Mouse (Mus musculus): ENCODE data around the gene Itgb2.

The Itgb2 gene

DNA sequence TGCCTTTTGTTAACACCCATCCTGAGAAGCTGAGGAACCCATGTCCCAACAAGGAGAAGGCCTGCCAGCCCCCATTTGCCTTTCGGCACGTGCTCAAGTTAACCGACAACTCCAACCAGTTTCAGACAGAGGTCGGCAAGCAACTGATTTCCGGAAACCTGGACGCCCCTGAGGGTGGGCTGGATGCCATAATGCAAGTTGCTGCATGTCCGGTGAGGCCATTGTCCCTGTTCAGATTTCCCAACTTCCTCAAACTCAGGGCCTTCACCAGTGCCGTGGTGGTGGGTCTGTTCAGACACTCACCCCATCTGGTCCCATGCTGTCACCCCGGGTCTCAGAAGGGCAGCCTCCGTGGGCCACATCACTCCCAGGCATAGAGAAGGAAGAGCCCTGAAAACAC is 18.5 kb downstream of the Itgb2 start:
- no peak for DNase-seq (ENCODE audit: low spot score in 2 of 2)

DNA sequence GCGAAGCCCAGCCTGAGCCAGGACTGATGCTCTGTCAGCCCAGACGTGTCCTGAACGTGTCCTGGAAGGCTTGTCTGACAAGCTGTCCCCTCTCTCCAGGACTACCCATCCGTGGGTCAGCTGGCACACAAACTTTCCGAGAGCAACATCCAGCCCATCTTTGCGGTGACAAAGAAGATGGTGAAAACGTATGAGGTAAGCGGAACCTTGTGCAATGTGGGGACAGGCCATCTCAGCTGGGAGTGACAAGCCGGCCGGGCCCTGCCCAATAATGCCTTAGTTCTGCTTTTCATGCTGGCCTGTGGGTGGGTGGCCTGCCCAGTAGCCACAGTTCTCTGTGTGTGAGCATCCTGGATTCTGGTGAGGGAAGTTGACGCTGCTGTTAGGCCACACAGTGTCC is 20.8 kb downstream of the Itgb2 start:
- DNase-seq (ENCODE audit: low spot score in 2 of 2): no peak

DNA sequence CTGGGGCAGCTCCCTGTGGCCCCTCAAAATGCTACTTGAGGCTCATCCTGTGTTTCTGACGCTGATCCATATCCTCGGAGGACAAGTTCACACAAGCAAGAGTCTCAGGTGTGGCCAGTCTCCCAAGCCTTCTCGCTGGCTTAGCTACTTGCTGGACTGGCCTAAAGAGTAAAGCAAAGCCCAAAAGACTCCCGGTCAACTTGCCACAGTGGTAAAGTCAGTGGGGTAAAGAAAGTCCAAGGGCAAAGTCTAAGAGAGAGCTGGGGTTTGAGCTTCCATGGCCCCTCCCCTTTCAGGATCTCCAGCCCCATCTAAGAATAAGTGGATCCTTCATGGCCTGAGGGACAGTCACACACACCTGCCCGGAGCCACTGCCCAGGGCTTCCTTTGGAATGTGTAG is 22.1 kb downstream of the Itgb2 start:
- no peak for DNase-seq (ENCODE audit: low spot score in 2 of 2)

DNA sequence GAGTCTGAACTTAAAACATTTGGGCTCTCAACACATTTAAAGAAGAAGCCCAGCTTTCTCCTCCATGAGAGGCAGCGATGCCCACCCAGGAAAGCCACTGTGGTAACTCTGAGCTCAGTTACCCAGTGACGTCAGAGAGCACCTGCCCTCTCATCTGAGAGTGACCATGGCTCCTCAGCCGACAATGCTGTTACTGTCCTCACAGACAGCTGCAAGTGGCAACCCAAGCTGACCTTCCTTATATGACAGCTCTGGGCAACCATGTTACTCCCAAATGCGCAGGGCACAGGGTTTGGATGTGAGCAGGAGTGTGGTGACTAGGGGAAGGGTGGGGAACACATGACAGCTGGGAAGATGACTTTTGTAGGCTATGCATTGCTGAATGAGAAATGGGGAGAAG is 23.2 kb downstream of the Itgb2 start:
- no peak for DNase-seq (ENCODE audit: low spot score in 2 of 2)

DNA sequence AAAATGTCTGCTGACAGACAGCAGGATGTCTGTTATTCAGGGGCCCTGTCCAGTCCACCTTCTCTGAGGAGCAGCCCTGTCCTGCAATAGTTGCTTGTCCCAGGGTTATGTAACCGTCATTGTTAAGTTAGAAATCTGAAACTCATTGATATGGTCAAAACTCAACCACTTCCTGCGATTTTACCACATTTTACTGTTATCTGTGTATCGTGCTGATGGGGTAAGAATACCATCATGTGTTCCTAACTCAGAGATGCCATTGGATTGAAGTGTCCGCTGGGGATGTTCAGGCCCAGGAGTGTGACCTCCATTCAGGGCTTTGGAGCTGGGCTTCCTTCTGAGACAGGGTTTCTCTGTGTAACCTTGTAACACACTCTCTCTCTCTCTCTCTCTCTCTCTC is 24.9 kb downstream of the Itgb2 start:
- no peak for DNase-seq (ENCODE audit: low spot score in 2 of 2)

DNA sequence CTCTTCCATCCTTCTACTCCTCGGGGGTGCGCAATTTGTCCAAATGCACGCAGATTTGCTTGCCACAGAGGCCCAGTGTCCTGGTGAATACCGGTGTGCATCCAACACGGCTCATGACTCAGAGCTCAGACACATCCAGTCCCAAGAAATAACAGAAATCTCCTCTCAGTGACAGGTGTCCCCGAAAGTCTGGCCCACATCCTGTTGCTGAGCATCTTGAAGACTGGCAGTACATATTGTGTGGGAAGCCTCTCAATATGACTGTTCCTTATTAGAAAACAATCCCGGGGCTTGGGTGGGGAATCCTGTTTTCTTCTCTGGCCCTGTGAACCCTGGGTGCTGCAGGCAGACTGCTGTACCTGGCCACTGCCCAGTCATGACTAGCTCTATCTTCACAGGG is 26.6 kb downstream of the Itgb2 start:
- no peak for DNase-seq (ENCODE audit: low spot score in 2 of 2)

DNA sequence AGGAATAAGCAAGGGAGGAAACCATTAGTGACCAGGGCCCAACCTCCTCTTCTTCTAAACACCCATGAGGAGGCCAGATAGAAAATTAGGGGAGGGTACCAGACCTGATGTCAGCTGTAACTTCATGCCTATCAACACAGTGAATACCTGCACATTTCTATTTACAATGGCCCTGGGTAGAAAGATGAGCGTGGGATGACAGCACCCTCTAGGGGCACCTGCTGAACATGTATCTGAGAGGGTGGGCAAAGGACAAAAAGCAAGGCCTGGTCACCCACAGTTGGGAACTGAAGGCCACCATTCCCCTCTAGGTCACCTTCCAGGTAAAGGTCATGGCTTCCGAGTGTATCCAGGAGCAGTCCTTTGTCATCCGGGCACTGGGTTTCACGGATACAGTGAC is 27.6 kb downstream of the Itgb2 start:
- no peak for DNase-seq (ENCODE audit: low spot score in 2 of 2)

DNA sequence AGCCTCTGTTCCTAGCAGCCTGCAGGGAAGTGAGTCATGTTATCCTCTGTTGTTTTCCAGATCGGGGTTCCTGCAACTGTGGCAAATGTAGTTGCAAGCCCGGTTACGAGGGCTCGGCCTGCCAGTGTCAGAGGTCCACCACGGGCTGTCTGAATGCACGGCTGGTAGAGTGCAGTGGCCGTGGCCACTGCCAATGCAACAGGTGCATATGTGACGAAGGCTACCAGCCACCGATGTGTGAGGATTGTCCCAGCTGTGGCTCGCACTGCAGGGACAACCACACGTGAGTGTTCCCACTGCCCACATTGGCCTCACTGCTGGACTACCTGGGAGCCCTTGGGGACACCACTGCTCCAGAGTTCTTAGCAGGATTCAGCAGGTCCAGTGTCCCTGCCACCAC is 30.0 kb downstream of the Itgb2 start:
- no peak for DNase-seq (ENCODE audit: low spot score in 2 of 2)

DNA sequence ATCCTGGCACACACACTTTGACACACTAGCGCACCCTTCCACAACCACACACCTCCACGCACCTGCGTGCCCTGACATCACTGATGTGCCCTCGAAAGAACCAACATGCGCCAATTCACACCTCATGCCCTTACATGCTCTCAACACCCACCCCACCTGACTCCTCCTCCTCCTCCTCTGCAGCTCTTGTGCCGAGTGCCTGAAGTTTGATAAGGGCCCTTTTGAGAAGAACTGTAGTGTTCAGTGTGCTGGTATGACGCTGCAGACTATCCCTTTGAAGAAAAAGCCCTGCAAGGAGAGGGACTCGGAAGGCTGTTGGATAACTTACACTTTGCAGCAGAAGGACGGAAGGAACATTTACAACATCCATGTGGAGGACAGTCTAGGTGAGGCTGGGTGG is 30.8 kb downstream of the Itgb2 start:
- DNase-seq (ENCODE audit: low spot score in 2 of 2): no peak

DNA sequence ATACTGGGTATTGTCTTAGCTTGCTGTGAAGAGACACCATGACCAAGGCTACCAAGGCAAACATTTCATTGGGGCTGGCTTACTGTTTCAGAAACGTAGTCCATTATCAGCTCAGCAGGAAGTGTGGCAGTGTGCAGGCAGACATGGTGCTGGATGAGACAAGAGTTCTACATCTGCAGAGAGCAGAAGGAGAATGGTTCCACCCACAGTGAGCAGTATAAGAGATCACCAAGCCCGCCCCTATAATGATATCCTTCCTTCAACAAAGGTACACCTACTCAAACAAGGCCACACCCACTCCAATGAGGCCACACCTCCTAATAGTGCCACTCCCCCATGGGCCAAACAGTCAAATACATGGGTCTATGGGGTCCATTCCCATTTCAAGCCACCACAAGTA is 31.5 kb downstream of the Itgb2 start:
- no peak for DNase-seq (ENCODE audit: low spot score in 2 of 2)

DNA sequence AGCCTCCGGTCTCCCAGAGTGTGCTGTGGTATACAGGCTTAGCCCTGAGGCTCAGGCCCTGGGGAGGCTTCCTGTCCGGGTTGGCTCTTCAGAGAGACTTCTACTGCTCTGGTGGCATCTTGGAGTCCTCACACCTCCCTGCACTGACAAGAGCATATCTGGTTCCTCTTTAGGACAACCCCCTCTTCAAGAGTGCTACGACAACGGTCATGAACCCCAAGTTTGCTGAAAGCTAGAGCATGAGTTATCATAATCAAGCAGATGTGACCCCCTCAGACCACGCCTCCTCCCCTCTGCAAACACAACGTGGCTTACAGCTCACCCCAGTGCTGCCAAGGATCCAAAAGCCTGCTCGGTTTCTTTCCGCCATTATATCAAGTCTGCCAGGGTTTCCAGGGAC is 35.0 kb downstream of the Itgb2 start:
- no peak for DNase-seq (ENCODE audit: low spot score in 2 of 2)

DNA sequence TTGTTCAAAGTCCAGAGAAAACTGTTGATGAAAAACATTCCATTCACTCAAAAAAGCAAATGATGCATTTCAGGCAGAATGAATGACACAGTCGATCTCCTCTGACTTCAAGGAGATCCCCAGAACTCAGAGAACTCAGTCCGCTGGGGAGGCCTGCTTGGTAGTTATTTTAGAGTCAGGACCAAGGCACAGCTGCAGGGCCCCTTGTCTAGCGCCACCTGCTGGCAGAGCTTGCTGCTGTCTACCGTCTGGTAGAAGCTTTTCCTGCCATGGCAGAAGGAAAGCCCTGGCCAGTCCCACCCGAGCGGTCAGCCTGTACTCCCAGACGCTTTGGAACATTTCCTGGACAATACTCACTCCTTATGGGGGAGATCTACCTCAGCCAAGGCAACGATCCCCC is 36.6 kb downstream of the Itgb2 start:
- DNase-seq (ENCODE audit: low spot score in 2 of 2): peak; percentile 71 to 78

DNA sequence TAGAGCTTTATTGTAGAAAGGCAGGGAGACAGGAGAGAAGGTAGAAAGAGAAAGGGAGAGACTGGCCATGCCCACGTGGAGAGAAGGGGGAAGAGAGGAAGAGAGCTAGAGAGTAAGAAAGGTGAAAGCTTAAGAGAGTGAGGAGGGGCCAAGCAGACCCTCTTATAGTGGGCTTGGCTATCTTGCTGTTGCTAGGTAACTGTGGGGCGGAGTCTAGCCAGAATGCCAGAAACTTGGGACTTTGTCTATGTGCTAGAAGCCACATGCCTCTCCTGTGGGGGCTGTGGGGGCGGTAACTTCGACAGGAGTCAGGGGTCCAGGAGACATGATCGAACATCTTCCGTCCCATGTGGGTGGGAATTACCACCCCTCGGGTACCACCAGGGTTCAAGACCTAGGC is 39.4 kb downstream of the Itgb2 start:
- no peak for DNase-seq (ENCODE audit: low spot score in 2 of 2)

DNA sequence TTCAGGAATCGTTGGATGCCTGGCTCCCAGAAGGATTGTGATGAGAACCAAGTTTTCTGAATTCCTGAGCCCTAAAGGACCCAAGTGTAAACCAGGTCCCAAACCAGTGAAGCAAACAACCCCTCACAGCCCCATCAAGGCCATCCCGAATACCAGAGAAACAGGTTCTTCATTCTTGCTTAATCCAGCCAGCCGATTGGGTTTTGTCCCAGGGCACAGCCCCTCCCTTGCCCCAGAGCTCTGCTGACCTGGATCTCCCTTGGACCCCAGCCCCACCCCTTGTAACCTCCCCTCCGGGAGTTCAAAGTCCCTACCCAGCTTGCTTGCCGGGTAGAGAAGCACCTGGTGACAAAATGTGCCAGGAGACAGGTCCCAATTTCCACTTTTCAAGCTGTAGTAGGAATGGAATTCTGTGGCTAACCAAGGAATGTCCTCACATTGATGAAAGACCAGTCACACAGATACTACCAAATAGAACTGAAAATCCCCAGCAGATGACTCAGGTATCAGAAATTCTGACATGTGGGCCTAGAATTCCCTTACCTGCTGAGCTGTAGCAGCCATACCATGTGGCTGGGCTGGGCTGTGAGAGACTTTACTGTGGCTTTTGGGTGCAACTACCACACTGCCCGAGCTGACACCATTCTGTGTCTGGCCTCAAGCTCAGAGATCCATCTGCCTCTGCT is 40.1 kb downstream of the Itgb2 start:
- no peak for DNase-seq (ENCODE audit: low spot score in 2 of 2)

DNA sequence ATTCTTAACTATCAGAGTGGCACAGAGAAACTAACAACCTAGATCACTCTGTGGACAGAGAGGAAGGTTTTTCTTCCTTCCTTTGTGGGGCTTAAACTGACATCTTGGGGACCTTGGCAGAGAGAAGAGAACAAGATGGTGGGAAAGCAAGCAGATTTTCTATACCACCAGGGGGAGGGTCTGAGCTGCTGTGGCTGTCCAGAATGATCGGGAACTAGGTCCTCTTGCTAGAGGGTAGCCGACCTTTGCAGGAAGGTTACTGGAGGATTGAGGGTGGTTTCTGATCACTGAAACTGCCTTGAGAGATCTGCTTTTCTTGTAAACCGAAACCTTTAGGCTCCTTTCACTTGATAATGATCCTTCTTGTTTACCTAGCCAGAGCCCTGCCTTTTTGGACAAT is 42.2 kb downstream of the Itgb2 start:
- DNase-seq (ENCODE audit: low spot score in 2 of 2): no peak

DNA sequence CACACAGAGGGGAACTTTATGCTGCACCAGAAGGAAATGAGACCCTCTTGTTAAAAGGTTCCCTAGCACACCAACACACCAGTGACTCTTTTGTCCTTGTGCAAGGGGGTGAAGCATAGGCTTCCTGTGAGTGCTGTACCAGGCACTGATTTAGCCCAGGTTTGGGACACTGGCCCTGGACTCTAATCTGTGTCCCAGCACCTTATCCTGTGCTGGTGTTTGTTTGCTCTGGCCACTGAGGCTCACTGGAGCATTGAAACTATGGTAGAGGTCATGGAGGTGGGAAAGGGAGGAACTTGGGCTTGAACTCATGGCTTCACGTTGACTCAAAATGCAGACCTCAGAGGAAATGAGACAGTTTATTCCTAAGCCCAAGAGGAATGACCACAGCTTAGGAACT is 43.1 kb downstream of the Itgb2 start:
- DNase-seq (ENCODE audit: low spot score in 2 of 2): no peak

DNA sequence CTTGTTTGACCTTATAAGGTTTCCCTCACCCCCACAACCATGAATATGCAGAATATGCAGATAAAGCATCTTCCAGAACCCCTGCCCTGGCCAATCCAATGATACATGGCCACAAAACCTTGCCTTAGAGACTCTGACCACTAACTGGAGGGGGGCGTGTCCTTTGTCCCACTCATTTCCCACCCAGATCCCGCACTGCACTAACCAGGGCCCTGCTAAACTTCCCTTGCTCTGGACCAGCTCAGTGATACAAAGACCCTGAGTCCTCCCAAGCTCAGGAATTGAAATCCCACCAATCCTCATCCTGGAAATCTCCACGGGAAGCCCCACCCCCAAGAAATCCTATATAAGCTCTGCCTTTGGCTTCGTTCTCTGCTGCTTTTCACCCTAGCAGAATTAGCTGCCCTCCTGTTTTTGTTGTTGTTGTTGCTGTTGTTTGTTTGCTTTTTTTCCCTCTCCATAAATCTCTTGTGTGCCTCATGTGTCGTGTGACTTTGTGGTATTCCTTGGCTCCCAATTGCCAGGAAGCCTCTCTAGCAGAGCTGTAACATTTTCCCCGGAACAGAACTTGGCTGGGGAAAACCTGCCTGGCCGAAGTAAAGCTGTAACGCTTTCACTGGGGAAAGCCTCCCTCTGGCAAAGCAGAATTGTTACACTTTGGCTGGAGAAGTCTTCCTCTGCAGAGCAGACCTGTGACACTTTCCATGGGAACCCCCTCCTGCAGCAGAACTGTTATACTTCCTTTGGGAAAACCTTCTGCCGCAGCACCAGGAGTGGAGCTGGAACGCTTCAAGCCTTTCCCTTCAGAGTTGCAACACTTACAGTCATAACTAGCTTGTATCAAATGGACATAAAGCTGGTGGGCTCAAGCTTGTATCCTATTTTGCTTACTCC is 50.2 kb downstream of the Itgb2 start:
- DNase-seq (ENCODE audit: low spot score in 2 of 2): no peak

DNA sequence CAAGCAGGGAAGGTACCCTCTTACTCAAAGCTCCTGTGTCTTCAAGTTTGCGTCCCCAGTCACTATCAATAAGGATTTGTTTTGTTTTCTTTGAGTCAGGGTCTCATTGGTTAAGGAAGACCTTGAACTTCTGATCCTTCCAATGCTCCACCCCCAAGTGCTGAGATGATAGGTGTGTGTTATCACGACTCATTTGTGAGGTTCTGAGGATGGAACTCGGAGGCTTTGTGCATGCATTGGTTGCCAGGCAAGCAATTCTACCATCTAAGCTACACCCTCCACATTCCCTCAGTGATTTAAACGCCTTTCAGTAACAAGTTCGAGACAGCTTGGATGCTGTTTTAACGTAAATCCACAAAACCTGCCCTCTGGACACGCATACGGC is 51.0 kb downstream of the Itgb2 start:
- DNase-seq (ENCODE audit: low spot score in 2 of 2): no peak

DNA sequence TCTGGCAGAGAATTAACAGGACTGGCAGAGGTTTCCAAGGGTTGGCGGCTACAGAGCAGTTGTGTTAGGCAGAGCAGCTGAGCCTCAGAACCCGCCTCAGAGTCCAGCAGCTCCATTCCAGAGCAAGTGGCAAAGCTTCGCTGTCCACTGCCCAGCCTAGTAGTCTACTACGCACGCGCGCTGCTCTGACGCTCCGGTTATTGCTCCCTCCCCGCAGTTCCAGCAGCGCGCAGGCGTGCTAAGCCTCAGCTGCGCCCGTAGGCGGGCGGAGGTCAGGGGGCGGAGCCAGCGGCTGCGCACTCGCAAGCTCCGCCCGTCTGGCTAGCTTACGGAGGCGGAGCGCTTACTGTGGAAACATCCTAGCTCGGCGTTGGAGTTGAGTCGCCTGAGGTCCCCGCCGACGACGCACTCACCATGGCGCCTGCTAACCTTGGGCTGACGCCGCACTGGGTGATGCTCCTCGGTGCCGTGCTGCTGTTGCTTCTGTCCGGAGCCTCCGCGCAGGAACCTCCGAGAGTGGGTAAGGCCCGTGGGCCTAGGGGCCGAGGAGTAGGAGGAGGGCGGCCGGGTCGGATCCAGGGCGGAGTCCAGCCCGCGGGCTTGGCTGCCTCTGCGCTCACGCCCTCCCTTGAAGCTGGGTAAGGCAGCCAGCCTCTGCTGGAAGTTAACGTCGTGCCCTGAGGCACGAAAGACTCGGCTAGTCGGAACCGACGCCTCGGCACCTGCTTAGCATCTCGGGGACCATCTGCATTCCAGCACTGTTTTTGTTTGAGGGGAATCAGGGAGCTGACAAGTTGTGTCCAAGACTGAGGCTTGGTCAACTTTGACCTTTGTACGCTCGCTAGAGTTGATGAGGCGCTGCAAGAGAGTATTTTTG is 51.6 kb downstream of the Itgb2 start, which contains the start of gene Pttg1ip:
Gene Pttg1ip, plus strand, starts transcription at position 313 of the 877 bp plus-strand sequence.
- peak; percentile 84 to 93 for DNase-seq (ENCODE audit: low spot score in 2 of 2)

DNA sequence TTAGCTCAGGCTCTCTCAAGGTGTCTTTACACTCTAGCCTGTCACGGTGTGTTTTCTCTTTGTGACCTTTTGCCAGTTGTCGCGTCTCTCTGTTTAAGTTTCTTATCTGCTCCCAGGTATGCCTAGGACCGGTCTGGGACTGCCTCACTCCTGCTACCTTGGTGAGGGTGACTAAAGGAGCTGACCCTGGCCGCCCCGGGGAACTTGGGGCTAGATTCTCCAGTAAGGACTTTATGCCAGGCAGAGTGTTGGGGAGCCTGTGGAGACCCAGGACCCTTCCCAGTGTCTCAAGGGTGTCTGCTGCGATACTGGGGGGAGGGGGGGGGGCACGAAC is 52.2 kb downstream of the Itgb2 start:
- DNase-seq (ENCODE audit: low spot score in 2 of 2): no peak

DNA sequence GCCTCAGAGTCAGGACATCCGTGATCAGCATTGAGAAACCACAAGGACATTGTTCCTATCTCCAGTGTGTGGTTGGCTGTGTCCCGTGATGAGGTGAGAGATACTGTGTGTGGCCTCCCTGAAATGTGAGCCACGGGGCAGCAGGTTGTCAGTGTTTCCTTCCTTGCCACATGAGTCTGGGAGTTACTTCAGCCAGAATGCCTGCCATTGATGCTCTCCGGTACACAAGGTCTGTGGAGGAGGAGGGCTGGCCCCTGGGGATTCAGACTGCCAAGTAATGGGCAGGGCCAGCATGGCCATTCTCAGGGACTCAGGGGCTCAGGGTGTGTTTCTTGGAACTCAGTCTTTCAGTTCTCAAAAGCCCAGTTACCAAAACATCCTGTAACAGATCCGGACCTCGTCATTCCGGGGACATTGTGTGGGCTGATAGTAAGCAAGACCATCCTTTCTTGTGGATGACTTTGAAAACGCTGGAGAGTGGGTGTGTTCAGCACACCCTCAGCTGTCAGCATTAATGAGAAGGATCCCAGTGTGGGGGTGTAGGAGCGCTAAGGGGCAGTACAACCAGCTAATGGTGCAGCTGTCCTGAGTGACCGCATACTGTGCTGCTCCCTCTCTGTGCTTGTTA is 53.9 kb downstream of the Itgb2 start:
- no peak for DNase-seq (ENCODE audit: low spot score in 2 of 2)

DNA sequence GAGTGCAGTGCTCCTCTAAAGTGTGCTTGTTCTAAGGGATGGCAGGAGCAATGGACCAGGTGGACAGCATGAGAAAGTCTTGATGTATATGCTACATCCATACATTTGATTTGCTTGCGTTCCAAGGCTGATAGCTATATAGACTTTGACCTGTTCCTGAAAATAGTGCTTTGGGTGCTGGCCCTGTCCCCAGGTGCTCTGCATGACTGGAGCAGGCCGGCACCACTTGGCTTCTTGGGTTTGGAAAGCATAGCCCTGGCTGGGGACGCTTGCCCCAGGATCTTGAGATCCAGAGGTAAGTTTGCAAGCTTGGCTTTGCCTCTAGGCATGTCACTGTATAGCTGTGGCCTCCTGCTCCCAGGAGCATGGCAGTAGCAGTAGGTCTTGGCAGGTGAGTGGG is 56.6 kb downstream of the Itgb2 start:
- DNase-seq (ENCODE audit: low spot score in 2 of 2): no peak

All from cerebellum, postnatal 4 days (tissue).